In genomic region chr6:132795393-132795792, GRCm38 (mm10) we compare ENCODE assay signal across 16 mouse cellular contexts. TPM values are rescaled to one million over a fixed set of nuclear protein-coding genes. Genes with fewer than 3 reads are reported as not detected.
DNase-seq lines count a peak whose midpoint lies in the region; ATAC-seq lines count a peak whose summit lies in the region.
"Had no signal": no experiment of that assay in that cellular context is flagged by ENCODE, and none has a peak within 500 bp of the region (broad histone marks: within the 10 kb centered on the region; RNA-seq: fewer than 3 reads in every experiment).

No protein-coding gene starts in this region.

- H3K27ac ChIP-seq in kidney, embryonic 14.5 days (ENCODE audit: low read depth, low read length) = peak overlapping the region; percentile 32; the same call in 1 of the 2 replicates
- H3K27ac ChIP-seq in lung, embryonic 15.5 days = no peak overlapping the region
- H3K27ac ChIP-seq in stomach, embryonic 16.5 days (ENCODE audit: low read length) = no peak overlapping the region
- H3K27ac ChIP-seq: embryonic facial prominence, embryonic 13.5 days; liver, embryonic 15.5 days had no signal

- no peak for DNase-seq in kidney, adult 9 months
- no peak for DNase-seq in lung, adult 18-20 months
- peak; percentile 56 for DNase-seq in embryo, embryonic 9.5 days (ENCODE audit: extremely low spot score)
- DNase-seq in retina, embryonic 14.5 days (ENCODE audit: low spot score) = no peak
- DNase-seq: adrenal gland, adult 2 months; cerebellum, adult 9-10 months; heart, adult 18-20 months had no signal

- H3K36me3 ChIP-seq in kidney, embryonic 14.5 days (ENCODE audit: control insufficient read depth, insufficient read depth, low read length) = no peaks in the 10 kb centered on the region
- H3K36me3 ChIP-seq in lung, embryonic 15.5 days = no peaks in the 10 kb centered on the region
- no peaks in the 10 kb centered on the region for H3K36me3 ChIP-seq in stomach, embryonic 16.5 days (ENCODE audit: control insufficient read depth, insufficient read depth, low read length)
- H3K36me3 ChIP-seq: embryonic facial prominence, embryonic 13.5 days; liver, embryonic 15.5 days had no signal

- H3K4me1 ChIP-seq in kidney, embryonic 14.5 days (ENCODE audit: control insufficient read depth, insufficient read depth, low read length) = no peaks in the 10 kb centered on the region
- no peaks in the 10 kb centered on the region for H3K4me1 ChIP-seq in lung, embryonic 15.5 days
- H3K4me1 ChIP-seq in stomach, embryonic 16.5 days (ENCODE audit: control insufficient read depth, insufficient read depth, low read length) = no peaks in the 10 kb centered on the region
- H3K4me1 ChIP-seq: embryonic facial prominence, embryonic 13.5 days; liver, embryonic 15.5 days had no signal

- H3K27me3 ChIP-seq in kidney, embryonic 14.5 days (ENCODE audit: control insufficient read depth, insufficient read depth, low read length) = no peaks in the 10 kb centered on the region
- H3K27me3 ChIP-seq in lung, embryonic 15.5 days = no peaks in the 10 kb centered on the region
- no peaks in the 10 kb centered on the region for H3K27me3 ChIP-seq in stomach, embryonic 16.5 days (ENCODE audit: control insufficient read depth, insufficient read depth, low read length)
- H3K27me3 ChIP-seq: embryonic facial prominence, embryonic 13.5 days; liver, embryonic 15.5 days had no signal

- 6% methylated on average over 1 of the region's 1 CpGs for WGBS in kidney, embryonic 14.5 days
- WGBS in lung, embryonic 15.5 days = 5% methylated on average over 1 of the region's 1 CpGs
- WGBS in stomach, embryonic 16.5 days = 7% methylated on average over 1 of the region's 1 CpGs

- no peak overlapping the region for H3K9ac ChIP-seq in kidney, embryonic 14.5 days (ENCODE audit: low read depth, low read length)
- H3K9ac ChIP-seq in lung, embryonic 15.5 days = no peak overlapping the region
- no peak overlapping the region for H3K9ac ChIP-seq in stomach, embryonic 16.5 days (ENCODE audit: low read length)
- H3K9ac ChIP-seq: embryonic facial prominence, embryonic 13.5 days; liver, embryonic 15.5 days had no signal

- no peak overlapping the region for H3K4me2 ChIP-seq in kidney, embryonic 14.5 days (replicated peaks; ENCODE audit: low read depth, low read length)
- H3K4me2 ChIP-seq in lung, embryonic 15.5 days = no peak overlapping the region
- H3K4me2 ChIP-seq in stomach, embryonic 16.5 days (ENCODE audit: low read depth, low read length) = no peak overlapping the region
- H3K4me2 ChIP-seq: embryonic facial prominence, embryonic 13.5 days; liver, embryonic 15.5 days had no signal

- peak; percentile 99 for ATAC-seq in kidney, embryonic 14.5 days (ENCODE audit: low FRiP score, low TSS enrichment)
- ATAC-seq in lung, embryonic 15.5 days (ENCODE audit: borderline replicate concordance, extremely low read depth, low FRiP score, low TSS enrichment) = peak; percentile 90
- ATAC-seq in stomach, embryonic 16.5 days (ENCODE audit: insufficient read depth, low FRiP score) = peak; percentile 60
- ATAC-seq: inflammation-experienced regulatory T-cells, adult 6 months had no signal

- peaks cover 16% of the 10 kb centered on the region for H3K9me3 ChIP-seq in kidney, embryonic 14.5 days (ENCODE audit: control insufficient read depth, low read length)
- peaks cover 6% of the 10 kb centered on the region; the same call in 1 of the 2 replicates for H3K9me3 ChIP-seq in lung, embryonic 15.5 days
- H3K9me3 ChIP-seq in stomach, embryonic 16.5 days (replicated peaks; ENCODE audit: control insufficient read depth, low read length) = peaks cover 8% of the 10 kb centered on the region; the same call in 1 of the 2 replicates
- H3K9me3 ChIP-seq: embryonic facial prominence, embryonic 13.5 days had no signal

- H3K4me3 ChIP-seq in kidney, embryonic 14.5 days (ENCODE audit: low read length) = no peak overlapping the region
- H3K4me3 ChIP-seq in lung, embryonic 15.5 days = no peak overlapping the region
- H3K4me3 ChIP-seq in stomach, embryonic 16.5 days (replicated peaks; ENCODE audit: low read length) = no peak overlapping the region
- H3K4me3 ChIP-seq: embryonic facial prominence, embryonic 13.5 days; liver, embryonic 15.5 days had no signal

RNA-seq across cellular contexts. Expression of gene Tas2r117, which starts 7.2 kb away (rescaled TPM):
- polyA plus RNA-seq in kidney, embryonic 14.5 days (2014; fragmentation: Nextera tagmentation; extraction: Ambion mirVana) = not detected in 2 replicates
- polyA plus RNA-seq in lung, embryonic 15.5 days (2015; fragmentation: Nextera tagmentation; extraction: Ambion mirVana) = not detected in 2 replicates
- polyA plus RNA-seq in stomach, embryonic 16.5 days (2015; fragmentation: Nextera tagmentation; extraction: Ambion mirVana) = not detected in 2 replicates
- polyA plus RNA-seq: adrenal gland, adult 2 months; C2C12; embryonic facial prominence, embryonic 13.5 days; forebrain, embryonic 11.5 days; inflammation-experienced regulatory T-cells, adult 6 months; liver, embryonic 15.5 days; testis, adult 2 months had no signal

RNA-seq across cellular contexts. Expression of gene Tas2r136, which starts 17.4 kb away (rescaled TPM):
- polyA plus RNA-seq in kidney, embryonic 14.5 days (2014; fragmentation: Nextera tagmentation; extraction: Ambion mirVana) = not detected in 2 replicates
- polyA plus RNA-seq in lung, embryonic 15.5 days (2015; fragmentation: Nextera tagmentation; extraction: Ambion mirVana) = not detected in 2 replicates
- not detected in 2 replicates for polyA plus RNA-seq in stomach, embryonic 16.5 days (2015; fragmentation: Nextera tagmentation; extraction: Ambion mirVana)
- polyA plus RNA-seq: adrenal gland, adult 2 months; C2C12; embryonic facial prominence, embryonic 13.5 days; forebrain, embryonic 11.5 days; inflammation-experienced regulatory T-cells, adult 6 months; liver, embryonic 15.5 days; testis, adult 2 months had no signal

RNA-seq across cellular contexts. Expression of gene Tas2r102, which starts 33.5 kb away (rescaled TPM):
- polyA plus RNA-seq in kidney, embryonic 14.5 days (2014; fragmentation: Nextera tagmentation; extraction: Ambion mirVana) = not detected in 2 replicates
- not detected in 2 replicates for polyA plus RNA-seq in lung, embryonic 15.5 days (2015; fragmentation: Nextera tagmentation; extraction: Ambion mirVana)
- not detected in 2 replicates for polyA plus RNA-seq in stomach, embryonic 16.5 days (2015; fragmentation: Nextera tagmentation; extraction: Ambion mirVana)
- polyA plus RNA-seq: adrenal gland, adult 2 months; C2C12; embryonic facial prominence, embryonic 13.5 days; forebrain, embryonic 11.5 days; inflammation-experienced regulatory T-cells, adult 6 months; liver, embryonic 15.5 days; testis, adult 2 months had no signal

RNA-seq across cellular contexts. Expression of gene Tas2r124, which starts 40.9 kb away (rescaled TPM):
- polyA plus RNA-seq in kidney, embryonic 14.5 days (2014; fragmentation: Nextera tagmentation; extraction: Ambion mirVana) = not detected in 2 replicates
- not detected in 2 replicates for polyA plus RNA-seq in lung, embryonic 15.5 days (2015; fragmentation: Nextera tagmentation; extraction: Ambion mirVana)
- polyA plus RNA-seq in stomach, embryonic 16.5 days (2015; fragmentation: Nextera tagmentation; extraction: Ambion mirVana) = not detected in 2 replicates
- polyA plus RNA-seq: adrenal gland, adult 2 months; C2C12; embryonic facial prominence, embryonic 13.5 days; forebrain, embryonic 11.5 days; inflammation-experienced regulatory T-cells, adult 6 months; liver, embryonic 15.5 days; testis, adult 2 months had no signal

RNA-seq across cellular contexts. Expression of gene Tas2r123, which starts 51.5 kb away (rescaled TPM):
- not detected in 2 replicates for polyA plus RNA-seq in kidney, embryonic 14.5 days (2014; fragmentation: Nextera tagmentation; extraction: Ambion mirVana)
- not detected in 2 replicates for polyA plus RNA-seq in lung, embryonic 15.5 days (2015; fragmentation: Nextera tagmentation; extraction: Ambion mirVana)
- not detected in 2 replicates for polyA plus RNA-seq in stomach, embryonic 16.5 days (2015; fragmentation: Nextera tagmentation; extraction: Ambion mirVana)
- polyA plus RNA-seq: adrenal gland, adult 2 months; C2C12; embryonic facial prominence, embryonic 13.5 days; forebrain, embryonic 11.5 days; inflammation-experienced regulatory T-cells, adult 6 months; liver, embryonic 15.5 days; testis, adult 2 months had no signal
